Mouse (Mus musculus) adrenal gland, adult (tissue): ENCODE results near the gene Guf1.
A peak's percentile ranks its signal among the peaks of the same experiment; 100 is the strongest.

Source experiments
- DNase-seq, 2 experiments: peaks; one replicate each; pipeline ENCODE4 v3.0.0; 2022 to 2023; ENCODE audit warnings: low spot score in 1 of 2; ENCODE audit not compliant: inconsistent age in 2 of 2

Guf1 gene

DNA sequence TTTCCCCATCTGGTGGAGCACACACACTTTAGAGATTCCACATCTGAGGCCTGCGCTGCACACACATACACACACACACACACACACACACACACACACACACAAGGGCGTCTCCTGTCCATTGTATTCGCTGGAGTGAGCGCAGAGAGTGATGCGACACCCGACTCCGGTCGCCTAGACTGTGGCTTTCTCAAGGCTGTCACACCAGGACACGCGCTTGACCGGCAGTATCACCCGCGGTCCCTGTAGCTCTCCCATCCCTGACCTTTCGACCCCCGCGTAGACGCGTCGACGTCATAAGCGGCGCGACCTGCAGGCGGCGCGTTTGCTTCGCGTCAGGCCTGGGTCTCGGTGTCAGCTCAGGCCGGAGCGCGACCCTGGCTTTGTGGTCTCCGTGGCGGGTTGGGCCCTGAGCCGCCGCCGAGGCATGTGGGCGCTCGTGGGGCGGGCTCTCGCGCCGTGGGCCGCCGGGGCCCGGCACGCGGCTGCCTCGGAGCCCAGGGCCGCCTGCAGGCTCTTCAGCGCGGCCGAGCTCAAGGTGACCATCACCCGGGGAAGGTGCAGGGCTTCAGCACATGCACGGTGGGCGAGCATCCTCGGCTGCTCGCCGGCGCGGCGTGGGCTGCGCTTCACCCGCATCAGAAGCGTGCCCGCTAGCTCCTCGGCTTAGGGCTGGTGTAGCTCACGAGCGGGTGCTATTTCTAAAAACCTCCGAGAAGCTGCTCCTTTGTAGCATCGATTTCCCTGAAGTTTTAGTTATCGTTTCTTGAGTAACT is at the start of gene Guf1:
TSS of gene Guf1 (plus strand) at position 296 of the 776 bp plus-strand sequence.
- peak; percentile 95 to 98 for DNase-seq

- DNase-seq, result no peak
Observed at GRCm38 (mm10) chr5:69507045-69507444, 49.7 kb upstream of the Guf1 start.

DNA sequence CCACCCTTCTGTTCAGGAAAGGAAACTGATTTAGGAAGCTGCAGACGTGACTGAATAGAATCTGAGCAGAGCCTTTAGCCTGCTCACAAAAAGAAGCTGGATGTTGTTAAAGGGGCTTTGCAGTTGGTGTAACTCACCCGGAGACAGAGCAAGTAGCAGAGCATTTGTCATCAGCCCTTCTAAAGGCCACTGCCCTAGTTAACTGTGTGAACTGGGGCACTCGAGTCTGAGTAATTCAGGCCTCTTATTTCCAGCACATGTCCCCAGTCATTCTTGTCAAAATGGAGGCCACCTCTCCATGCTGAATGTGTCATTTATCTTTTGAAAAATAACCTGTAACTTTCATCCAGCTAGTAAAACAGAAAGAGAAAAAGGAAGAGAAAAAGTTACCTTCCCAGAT is 45.1 kb upstream of the Guf1 start:
- peak in 1 of 2 experiments; percentile 47 for DNase-seq

- no peak for DNase-seq
Observed at GRCm38 (mm10) chr5:69512203-69512602, 44.5 kb upstream of the Guf1 start.

- peak; percentile 15 to 75 for DNase-seq
Observed at GRCm38 (mm10) chr5:69520661-69521278, 36.0 kb upstream of the Guf1 start.

DNA sequence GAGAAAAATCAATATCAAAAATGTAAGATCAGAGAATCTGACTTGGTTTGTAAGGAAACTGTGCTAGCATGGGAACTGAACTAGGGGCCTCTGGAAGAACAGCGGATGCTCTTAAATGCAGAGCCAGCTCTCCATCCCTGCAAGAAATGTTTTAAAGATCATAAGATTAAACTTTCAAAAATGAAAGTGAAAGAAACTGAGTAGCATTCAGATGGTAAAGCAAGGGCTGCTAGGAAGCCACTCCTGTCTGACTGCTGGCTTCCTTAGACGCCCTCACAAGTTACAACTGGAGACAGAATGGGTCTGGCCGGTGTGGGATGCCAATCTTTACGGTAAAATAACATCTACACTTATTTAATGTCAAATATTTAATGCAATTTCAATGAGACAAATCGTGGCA is 34.7 kb upstream of the Guf1 start:
- peak in 1 of 2 experiments; percentile 18 for DNase-seq

GRCm38 (mm10) chr5:69523944-69524343 is 32.8 kb upstream of the Guf1 start:
- no peak for DNase-seq

DNA sequence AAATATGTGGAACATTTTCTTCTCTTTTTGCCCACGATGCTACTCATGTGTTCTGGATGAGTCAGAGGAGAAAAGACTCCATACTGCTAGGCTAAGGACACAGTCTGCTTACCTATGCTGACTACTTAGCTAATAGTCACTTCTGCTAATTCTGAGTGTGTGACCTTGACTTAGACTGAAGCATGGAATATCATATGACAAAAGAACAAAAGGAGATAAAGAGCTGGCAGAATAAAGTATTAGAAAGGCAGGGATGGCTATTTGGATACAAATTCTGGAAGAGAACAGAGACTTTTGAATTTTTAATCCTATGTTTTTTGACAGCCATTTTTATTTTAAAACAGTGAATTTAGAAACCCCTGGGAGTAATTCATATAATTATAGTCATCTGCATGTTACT is 15.0 kb upstream of the Guf1 start:
- DNase-seq, result no peak

- DNase-seq, result no peak
Observed at GRCm38 (mm10) chr5:69542489-69542888, 14.2 kb upstream of the Guf1 start, which contains the start of gene Yipf7. Yipf7 (minus strand) TSS chr5:69542648.

DNA sequence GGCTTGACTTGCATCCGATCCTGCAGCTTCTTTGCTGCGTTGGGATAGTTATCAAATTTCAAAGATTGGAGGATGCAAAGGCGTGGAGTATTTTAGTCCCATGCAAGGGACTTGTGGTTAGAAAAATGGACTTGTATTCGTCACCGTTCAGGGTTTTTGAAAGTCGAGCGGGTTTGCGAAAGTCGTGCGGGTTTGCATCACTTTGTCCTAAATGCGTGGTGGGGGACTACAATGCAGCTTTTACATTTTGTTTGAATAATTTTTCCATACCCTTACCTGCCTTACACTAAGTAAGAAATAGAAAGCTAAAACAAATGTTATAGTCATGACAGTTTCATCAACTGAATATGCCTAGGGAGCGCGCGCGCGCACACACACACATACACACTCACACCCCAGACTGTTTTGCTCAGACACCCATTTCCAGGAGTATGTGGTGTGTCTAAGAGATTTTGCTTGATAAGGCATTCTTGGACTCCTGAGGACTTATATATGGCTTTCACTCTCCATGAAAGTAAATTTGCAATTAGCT is 747 bp downstream of the Guf1 start:
- DNase-seq, result no peak

DNA sequence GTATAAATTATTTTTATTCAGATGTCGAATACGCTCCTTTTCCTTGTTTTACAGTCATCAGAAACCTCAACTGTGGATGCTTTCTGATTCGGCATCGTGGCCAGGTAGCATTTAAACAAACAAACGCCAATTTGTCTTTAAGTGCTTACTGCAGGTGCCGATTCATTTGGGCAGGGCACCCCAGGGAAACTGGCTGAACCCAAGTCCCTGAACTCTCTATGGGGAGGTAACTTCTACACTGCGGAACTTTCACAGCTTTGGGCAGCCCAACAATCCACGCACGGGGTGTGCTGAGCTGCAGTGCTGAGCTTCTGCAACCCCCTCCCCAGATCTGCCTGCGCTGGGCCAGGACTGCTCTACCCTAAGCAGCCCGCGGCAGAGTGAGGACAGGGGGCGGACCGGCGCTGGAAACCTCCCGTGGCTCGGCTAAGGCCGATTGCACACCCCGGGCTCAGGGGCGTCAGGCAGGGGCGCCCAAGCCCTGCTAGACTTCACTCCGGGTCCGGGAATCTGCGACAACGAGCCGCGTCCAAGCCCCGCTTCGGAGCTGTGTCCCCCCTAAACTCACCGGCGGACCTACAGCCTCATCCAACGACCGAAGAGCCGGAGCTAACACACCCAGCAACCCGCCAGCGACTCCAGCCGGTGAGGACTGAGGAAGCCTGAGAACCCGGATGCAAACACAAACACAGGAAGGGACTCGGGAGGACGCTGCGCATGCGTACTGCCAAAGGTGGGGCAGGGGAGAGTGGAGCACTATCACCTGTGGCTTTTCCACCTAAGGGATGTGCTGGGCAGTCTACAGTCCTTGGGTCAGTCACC is 35.1 kb downstream of the Guf1 start, which contains the start of gene Gnpda2:
TSS of gene Gnpda2 (minus strand) at position 701 of the 822 bp plus-strand sequence.
- DNase-seq, result peak; percentile 88 to 96

- DNase-seq, result peak in 1 of 2 experiments; percentile 28
Observed at GRCm38 (mm10) chr5:69601027-69601426, 44.3 kb downstream of the Guf1 start.

DNA sequence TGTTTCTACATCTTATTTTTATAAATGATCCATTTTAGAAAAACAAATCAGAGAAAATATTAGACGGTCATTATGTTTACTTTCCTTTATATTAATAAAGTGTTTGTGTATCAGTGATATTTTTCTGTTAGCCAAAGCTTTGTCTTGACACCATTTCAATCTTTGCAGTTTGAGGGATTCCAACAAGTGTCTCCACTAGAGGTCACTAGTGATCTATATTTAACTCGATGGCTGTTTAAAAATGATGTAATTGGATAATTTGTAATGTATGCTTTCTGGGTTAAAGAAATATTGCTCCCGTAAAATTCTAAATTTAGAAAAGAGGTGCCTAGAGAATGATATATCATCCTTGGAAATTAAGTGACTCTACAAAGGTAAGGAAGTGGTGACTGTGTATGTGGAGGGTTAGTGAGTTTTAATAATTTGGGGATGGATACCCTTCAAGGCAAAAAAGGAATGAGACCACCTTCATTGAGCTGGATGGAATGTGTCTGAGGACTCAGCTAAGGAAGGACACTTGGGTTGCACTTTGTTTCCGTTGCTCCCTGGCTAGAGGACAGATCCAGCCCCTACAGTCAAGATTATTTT is 56.6 kb downstream of the Guf1 start:
- peak in 1 of 2 experiments; percentile 47 for DNase-seq

DNA sequence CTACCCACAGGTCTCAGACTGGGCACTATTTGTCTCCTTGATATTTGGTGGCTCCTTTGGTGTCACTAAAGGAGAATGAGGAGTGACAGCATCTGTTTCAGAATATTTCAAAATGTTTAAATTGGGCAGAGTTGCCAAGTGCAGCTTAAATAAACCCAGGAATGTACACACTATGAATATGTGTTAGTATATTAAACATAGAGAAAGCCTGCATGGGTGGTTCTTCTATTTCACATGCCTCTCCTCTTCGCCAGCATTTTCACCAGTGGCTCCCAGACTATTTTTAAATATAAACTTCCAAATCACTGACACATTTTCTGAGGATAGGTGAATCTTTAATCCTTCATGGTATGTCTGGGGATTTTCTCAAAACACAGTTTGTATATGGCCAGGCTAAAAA is 64.2 kb downstream of the Guf1 start:
- no peak for DNase-seq
